Mouse (Mus musculus): ENCODE measurements around the gene Sh2b3. TPM values are rescaled to one million over a fixed set of nuclear protein-coding genes. Genes with fewer than 3 reads are reported as not detected.

Sh2b3 gene
- polyA plus RNA-seq, 1 experiment from 2014 or later, result 12.7 TPM

- Histone ChIP-seq H3K27me3 (peaks cover 43% of the 10 kb centered on the region), H3K9ac (replicated peaks) (peak overlapping the region; percentile 34; the same call in 1 of the 2 replicates), H3K4me3 (replicated peaks) (no peak overlapping the region), H3K9me3 (no peaks in the 10 kb centered on the region), H3K36me3 (no peaks in the 10 kb centered on the region), H3K4me1 (replicated peaks) (peaks cover 62% of the 10 kb centered on the region), H3K4me2 (peak overlapping the region; percentile 95), H3K27ac (0 out of 2 replicates have a peak overlapping the region, but pooled peaks have one; percentile 29)
- 33% methylated on average over 10 of the region's 10 CpGs for WGBS
- ATAC-seq (ENCODE audit: insufficient number of reproducible peaks, insufficient read depth, low FRiP score, low TSS enrichment, low read depth), result no peak
Measured at GRCm38 (mm10) chr5:121833572-121834240, 3.7 kb downstream of the Sh2b3 start.

- H3K36me3 ChIP-seq, result peaks cover 4% of the 10 kb centered on the region
- no peak for ATAC-seq (ENCODE audit: insufficient number of reproducible peaks, insufficient read depth, low FRiP score, low TSS enrichment, low read depth)
- peak overlapping the region; percentile 95; the same call in 1 of the 2 replicates for H3K4me2 ChIP-seq
- no peak overlapping the region for H3K4me3 ChIP-seq (replicated peaks)
- no peak overlapping the region for H3K9ac ChIP-seq (replicated peaks)
- WGBS, result 82% methylated on average over 2 of the region's 2 CpGs
- peaks cover 62% of the 10 kb centered on the region for H3K4me1 ChIP-seq (replicated peaks)
- H3K27me3 ChIP-seq, result peaks cover 43% of the 10 kb centered on the region
- H3K27ac ChIP-seq, result 0 out of 2 replicates have a peak overlapping the region, but pooled peaks have one; percentile 29
- H3K9me3 ChIP-seq, result no peaks in the 10 kb centered on the region
Measured at GRCm38 (mm10) chr5:121833159-121833558, 4.3 kb downstream of the Sh2b3 start.

GRCm38 (mm10) chr5:121832376-121833155, 4.9 kb downstream of the Sh2b3 start:
- Histone ChIP-seq H3K4me1 (replicated peaks) (peaks cover 57% of the 10 kb centered on the region), H3K4me2 (no peak overlapping the region), H3K4me3 (replicated peaks) (no peak overlapping the region), H3K27me3 (peaks cover 43% of the 10 kb centered on the region), H3K9me3 (no peaks in the 10 kb centered on the region), H3K27ac (no peak overlapping the region), H3K36me3 (peaks cover 10% of the 10 kb centered on the region), H3K9ac (replicated peaks) (no peak overlapping the region)
- no peak for ATAC-seq (ENCODE audit: insufficient number of reproducible peaks, insufficient read depth, low FRiP score, low TSS enrichment, low read depth)
- WGBS, result 88% methylated on average over 6 of the region's 6 CpGs

GRCm38 (mm10) chr5:121831002-121831601, 6.3 kb downstream of the Sh2b3 start:
- Histone ChIP-seq H3K27me3 (peaks cover 38% of the 10 kb centered on the region), H3K4me3 (replicated peaks) (no peak overlapping the region), H3K4me1 (replicated peaks) (peaks cover 52% of the 10 kb centered on the region), H3K9me3 (no peaks in the 10 kb centered on the region), H3K4me2 (no peak overlapping the region), H3K27ac (no peak overlapping the region), H3K36me3 (peaks cover 19% of the 10 kb centered on the region), H3K9ac (replicated peaks) (no peak overlapping the region)
- WGBS, result 91% methylated on average over 6 of the region's 6 CpGs
- no peak for ATAC-seq (ENCODE audit: insufficient number of reproducible peaks, insufficient read depth, low FRiP score, low TSS enrichment, low read depth)

- 5% methylated on average over 82 of the region's 82 CpGs for WGBS
- H3K27ac ChIP-seq, result no peak overlapping the region
- peak overlapping the region; percentile 48 for H3K4me3 ChIP-seq (replicated peaks)
- peaks cover 38% of the 10 kb centered on the region for H3K27me3 ChIP-seq
- no peaks in the 10 kb centered on the region for H3K9me3 ChIP-seq
- H3K9ac ChIP-seq (replicated peaks), result peak overlapping the region; percentile 60
- ATAC-seq (ENCODE audit: insufficient number of reproducible peaks, insufficient read depth, low FRiP score, low TSS enrichment, low read depth), result no peak
- peaks cover 39% of the 10 kb centered on the region for H3K36me3 ChIP-seq
- H3K4me2 ChIP-seq, result peak overlapping the region; percentile 94
- peaks cover 37% of the 10 kb centered on the region for H3K4me1 ChIP-seq (replicated peaks)
Measured at GRCm38 (mm10) chr5:121828491-121829432, 8.7 kb downstream of the Sh2b3 start.

GRCm38 (mm10) chr5:121827876-121828275, 9.6 kb downstream of the Sh2b3 start:
- Histone ChIP-seq H3K27ac (no peak overlapping the region), H3K36me3 (peaks cover 41% of the 10 kb centered on the region), H3K27me3 (peaks cover 38% of the 10 kb centered on the region), H3K4me2 (peak overlapping the region; percentile 94; the same call in 1 of the 2 replicates), H3K9ac (replicated peaks) (no peak overlapping the region), H3K4me3 (replicated peaks) (no peak overlapping the region), H3K9me3 (no peaks in the 10 kb centered on the region), H3K4me1 (replicated peaks) (peaks cover 37% of the 10 kb centered on the region)
- no peak for ATAC-seq (ENCODE audit: insufficient number of reproducible peaks, insufficient read depth, low FRiP score, low TSS enrichment, low read depth)
- 87% methylated on average over 4 of the region's 4 CpGs for WGBS

GRCm38 (mm10) chr5:121825606-121826005, 11.8 kb downstream of the Sh2b3 start:
- Histone ChIP-seq H3K27me3 (peaks cover 31% of the 10 kb centered on the region), H3K4me2 (no peak overlapping the region), H3K4me1 (replicated peaks) (peaks cover 41% of the 10 kb centered on the region), H3K36me3 (peaks cover 47% of the 10 kb centered on the region), H3K9ac (replicated peaks) (no peak overlapping the region), H3K27ac (no peak overlapping the region), H3K9me3 (no peaks in the 10 kb centered on the region), H3K4me3 (replicated peaks) (no peak overlapping the region)
- WGBS, result 91% methylated on average over 3 of the region's 3 CpGs
- no peak for ATAC-seq (ENCODE audit: insufficient number of reproducible peaks, insufficient read depth, low FRiP score, low TSS enrichment, low read depth)

- Histone ChIP-seq H3K27me3 (peaks cover 18% of the 10 kb centered on the region), H3K9me3 (no peaks in the 10 kb centered on the region), H3K27ac (peak overlapping the region; percentile 41; the same call in 1 of the 2 replicates), H3K4me2 (no peak overlapping the region), H3K9ac (replicated peaks) (no peak overlapping the region), H3K4me3 (replicated peaks) (no peak overlapping the region), H3K36me3 (peaks cover 62% of the 10 kb centered on the region), H3K4me1 (replicated peaks) (peaks cover 36% of the 10 kb centered on the region)
- ATAC-seq (ENCODE audit: insufficient number of reproducible peaks, insufficient read depth, low FRiP score, low TSS enrichment, low read depth), result no peak
- 54% methylated on average over 4 of the region's 4 CpGs for WGBS
Measured at GRCm38 (mm10) chr5:121824121-121824520, 13.3 kb downstream of the Sh2b3 start.

GRCm38 (mm10) chr5:121823668-121824067, 13.8 kb downstream of the Sh2b3 start:
- Histone ChIP-seq H3K27me3 (peaks cover 13% of the 10 kb centered on the region), H3K9ac (replicated peaks) (no peak overlapping the region), H3K4me2 (no peak overlapping the region), H3K36me3 (peaks cover 67% of the 10 kb centered on the region), H3K4me3 (replicated peaks) (no peak overlapping the region), H3K27ac (peak overlapping the region; percentile 62; the same call in 1 of the 2 replicates), H3K9me3 (no peaks in the 10 kb centered on the region), H3K4me1 (replicated peaks) (peaks cover 31% of the 10 kb centered on the region)
- no peak for ATAC-seq (ENCODE audit: insufficient number of reproducible peaks, insufficient read depth, low FRiP score, low TSS enrichment, low read depth)
- 100% methylated on average over 1 of the region's 1 CpGs for WGBS

- ATAC-seq (ENCODE audit: insufficient number of reproducible peaks, insufficient read depth, low FRiP score, low TSS enrichment, low read depth), result no peak
- Histone ChIP-seq H3K27ac (peak overlapping the region; percentile 62; the same call in 1 of the 2 replicates), H3K9me3 (no peaks in the 10 kb centered on the region), H3K9ac (replicated peaks) (no peak overlapping the region), H3K4me2 (no peak overlapping the region; the same call in 1 of the 2 replicates), H3K4me3 (replicated peaks) (no peak overlapping the region), H3K27me3 (peaks cover 6% of the 10 kb centered on the region), H3K36me3 (peaks cover 68% of the 10 kb centered on the region), H3K4me1 (replicated peaks) (peaks cover 25% of the 10 kb centered on the region)
- WGBS, result 45% methylated on average over 7 of the region's 7 CpGs
Measured at GRCm38 (mm10) chr5:121822786-121823505, 14.5 kb downstream of the Sh2b3 start.
